Mouse (Mus musculus): ENCODE data around the gene Gipc1. TPM values are rescaled to one million over a fixed set of nuclear protein-coding genes. Genes with fewer than 3 reads are reported as not detected.

Gipc1 gene
- 10 to 100 TPM; 18.9 to 20.4 TPM for total RNA-seq (2021)
- long read RNA-seq, experiment 1, transcript Gipc1-201 (7 exons, 1,522 nt) = major isoform, 40 of 78 reads
- long read RNA-seq, experiment 1, partial matches to known transcripts = 38 of 78 reads
- long read RNA-seq, experiment 1, other reads (novel, unspliced or antisense) = 0 of 78 reads
- long read RNA-seq, experiment 2, transcript Gipc1-201 (7 exons, 1,522 nt) = major isoform, 42 of 61 reads
- long read RNA-seq, experiment 2, partial matches to known transcripts = 19 of 61 reads
- long read RNA-seq, experiment 2, other reads (novel, unspliced or antisense) = 0 of 61 reads

DNA sequence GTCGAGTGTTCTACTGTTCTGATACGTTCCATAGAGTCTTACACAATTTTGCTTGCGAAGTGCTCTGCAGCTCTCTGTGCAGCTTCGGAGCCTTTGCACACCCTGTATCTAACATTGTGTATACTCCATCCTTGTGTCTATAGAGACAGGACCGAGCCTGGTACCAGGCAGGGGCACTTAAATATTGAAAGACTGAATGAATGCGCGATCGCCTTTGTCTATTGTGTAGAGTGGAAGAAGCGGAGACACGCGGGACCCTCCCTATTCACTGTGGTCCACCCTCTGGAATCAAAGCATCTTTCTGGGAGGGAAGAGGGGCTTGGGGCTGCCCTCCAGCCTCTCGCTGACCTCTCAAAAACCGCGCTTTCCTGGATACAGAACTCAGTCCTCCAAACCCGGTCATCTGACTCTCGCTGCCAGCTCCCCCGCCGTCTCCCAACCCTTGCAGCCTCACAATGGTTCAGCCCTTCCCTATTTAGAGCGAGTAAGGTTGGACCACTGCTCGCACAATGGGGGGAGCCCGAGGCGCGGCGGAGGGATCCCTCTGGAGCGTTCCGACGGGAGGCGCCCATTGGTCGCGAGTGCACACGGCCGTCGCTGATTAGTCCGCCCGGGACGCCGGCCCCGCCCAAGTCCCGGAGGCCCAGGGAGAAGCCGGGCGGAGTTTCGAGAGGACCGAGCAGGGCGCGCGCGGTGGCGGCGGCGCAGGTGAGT is at the start of gene Gipc1:
TSS of gene Gipc1 (plus strand) at position 648 of the 714 bp plus-strand sequence.
- DNase-seq = peak; percentile 97

DNA sequence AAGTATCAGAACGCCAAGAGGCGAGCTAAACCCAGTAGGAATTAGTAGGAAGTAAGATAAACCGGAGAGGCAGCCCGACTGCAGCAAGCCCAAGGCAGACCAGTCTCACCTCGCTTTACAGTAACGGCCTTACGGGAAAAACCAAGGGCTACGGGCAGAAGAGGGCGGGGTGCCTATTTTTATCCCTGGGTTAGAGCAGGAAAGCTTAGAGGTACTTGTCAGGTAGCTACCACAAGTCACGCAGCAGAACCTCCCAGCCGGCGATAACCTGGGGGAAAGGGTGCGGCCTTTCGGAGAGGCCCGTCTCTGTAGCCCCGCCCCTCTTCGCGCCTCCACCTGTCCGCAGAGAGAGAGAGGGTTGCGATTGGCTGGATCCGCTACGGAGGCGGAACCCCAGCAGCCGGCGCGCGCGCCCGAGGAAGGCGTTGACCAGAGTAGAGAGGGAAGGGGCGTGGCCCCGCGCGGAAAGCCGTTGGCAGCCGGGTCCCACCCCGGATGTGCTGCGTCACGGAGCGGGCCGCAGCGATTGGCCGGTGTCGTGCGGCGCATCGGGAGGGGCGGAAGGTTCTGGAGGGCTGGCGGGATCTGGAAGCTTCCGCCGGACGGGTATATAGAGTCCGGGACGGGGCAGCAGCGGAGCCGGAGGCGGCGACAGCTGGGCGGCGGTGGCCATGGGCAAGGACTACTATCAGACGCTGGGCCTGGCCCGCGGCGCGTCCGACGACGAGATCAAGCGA is 44.6 kb upstream of the Gipc1 start, which contains the start of the genes Tecr and Dnajb1:
TSS of gene Tecr (minus strand) at position 311 of the 737 bp plus-strand sequence.
TSS of gene Dnajb1 (plus strand) at position 533 of the 737 bp plus-strand sequence.
- DNase-seq = peak; percentile 100

DNA sequence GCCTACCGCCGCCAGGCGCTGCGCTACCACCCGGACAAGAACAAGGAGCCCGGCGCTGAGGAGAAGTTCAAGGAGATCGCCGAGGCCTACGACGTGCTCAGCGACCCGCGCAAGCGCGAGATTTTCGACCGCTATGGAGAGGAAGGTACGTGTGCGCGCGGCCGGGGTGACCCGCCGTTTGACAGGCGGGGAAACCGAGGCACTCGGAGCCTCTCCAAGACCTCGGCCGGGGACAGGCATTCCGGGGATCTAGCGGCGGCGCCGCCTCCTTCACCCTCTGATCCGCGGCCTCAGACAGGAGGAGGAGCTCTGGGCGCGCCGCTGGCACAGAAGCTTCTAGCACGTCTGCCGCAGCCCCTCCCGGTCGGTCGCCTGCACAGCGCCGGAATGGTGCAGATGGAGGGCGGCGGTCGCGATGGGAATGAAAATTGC is 44.1 kb upstream of the Gipc1 start:
- DNase-seq = peak; percentile 81

DNA sequence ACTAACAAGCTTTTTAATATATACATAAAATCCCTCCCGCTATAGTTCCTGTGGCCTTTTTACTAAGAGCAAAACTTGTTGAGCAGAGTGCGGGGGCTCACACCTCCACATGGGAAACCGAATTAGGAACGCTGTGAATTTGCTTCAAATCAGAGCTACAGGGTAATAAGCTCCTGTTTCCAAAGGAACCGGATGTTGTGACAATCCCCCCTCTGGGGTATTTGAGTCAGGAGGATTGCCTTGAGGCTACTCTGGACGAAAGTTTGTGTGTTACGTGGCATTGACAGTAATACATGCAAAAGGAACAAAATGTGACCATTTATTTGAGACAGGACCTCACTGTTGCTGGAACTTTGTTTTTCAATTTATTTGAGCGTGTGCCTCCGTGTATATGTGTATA is 43.4 kb upstream of the Gipc1 start:
- DNase-seq = no peak

DNA sequence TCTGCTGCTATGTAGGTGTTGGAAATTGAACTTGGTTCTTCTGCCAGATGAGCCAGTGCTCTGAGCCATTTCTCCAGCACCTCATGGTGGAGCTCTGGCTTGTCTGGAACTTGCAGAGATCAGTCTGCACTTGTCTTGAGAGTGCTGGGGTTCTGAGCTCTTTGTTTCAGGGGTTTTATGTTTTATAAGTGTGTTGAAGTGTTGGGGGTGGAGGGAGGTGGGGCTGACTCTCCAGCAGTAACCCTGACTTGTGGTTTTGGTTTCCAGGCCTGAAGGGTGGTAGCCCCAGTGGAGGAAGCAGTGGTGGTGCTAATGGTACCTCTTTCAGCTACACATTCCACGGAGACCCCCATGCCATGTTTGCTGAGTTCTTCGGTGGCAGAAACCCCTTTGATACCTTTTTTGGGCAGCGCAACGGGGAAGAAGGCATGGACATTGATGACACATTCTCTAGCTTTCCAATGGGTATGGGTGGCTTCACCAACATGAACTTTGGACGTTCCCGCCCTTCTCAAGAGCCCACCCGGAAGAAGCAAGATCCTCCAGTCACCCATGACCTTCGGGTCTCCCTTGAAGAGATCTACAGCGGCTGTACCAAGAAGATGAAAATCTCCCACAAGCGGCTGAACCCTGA is 42.8 kb upstream of the Gipc1 start:
- DNase-seq = no peak

DNA sequence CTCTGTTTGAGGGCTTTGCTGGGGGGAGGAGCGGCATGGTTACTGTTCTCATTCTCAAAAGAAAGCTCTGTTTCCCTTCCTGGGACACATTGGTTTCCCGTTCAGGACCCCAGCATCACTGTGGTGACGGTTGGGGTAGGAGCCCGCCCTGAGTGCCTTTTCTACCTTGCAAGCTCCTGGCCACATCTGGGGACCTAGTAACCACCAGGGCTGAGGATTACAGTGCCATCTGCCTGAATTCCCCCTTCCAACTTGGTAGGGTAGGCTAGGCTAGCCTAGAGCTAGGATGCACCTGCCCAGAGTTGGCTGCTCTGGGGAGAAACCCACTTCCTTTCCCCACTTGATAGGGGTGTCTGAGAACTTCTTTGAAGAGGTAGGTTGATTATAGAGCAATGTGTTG is 40.6 kb upstream of the Gipc1 start:
- DNase-seq = no peak

DNA sequence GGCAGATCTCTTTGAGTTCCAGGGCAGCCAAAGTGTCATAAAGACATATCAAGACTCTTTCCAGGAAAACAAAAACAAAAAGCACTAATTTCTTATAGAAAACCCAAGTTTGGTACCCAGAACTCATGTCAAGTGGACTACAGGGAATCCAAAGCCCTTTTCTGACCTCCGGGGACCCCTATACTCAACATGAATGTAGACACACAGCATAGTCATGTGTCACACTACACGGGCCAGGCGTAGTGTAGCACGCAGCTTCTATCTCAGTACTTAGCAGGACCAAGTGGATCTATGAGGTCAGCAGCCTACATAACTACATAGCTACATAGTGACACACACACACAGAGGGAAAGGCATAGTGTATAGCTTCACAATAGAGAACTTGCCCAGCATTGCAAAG is 38.8 kb upstream of the Gipc1 start:
- no peak for DNase-seq

DNA sequence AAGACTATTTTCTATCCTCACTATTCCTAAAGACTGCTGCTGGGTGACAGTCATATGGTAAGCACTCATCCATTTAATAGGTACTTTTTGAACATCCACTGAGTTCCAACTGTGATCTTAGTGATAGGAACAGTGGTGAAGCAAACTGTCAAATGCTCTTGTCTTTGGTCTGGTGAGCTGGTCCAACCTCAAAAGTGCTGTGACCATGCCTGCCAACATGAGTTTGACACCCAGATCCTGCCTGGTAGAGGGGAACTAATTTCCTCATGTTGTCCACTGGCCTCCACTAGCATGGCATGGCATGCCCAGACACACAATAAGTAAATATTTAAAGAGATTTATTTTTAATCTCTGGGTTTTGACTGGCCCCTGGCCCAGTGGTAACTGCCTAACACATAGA is 35.9 kb upstream of the Gipc1 start:
- DNase-seq = no peak

DNA sequence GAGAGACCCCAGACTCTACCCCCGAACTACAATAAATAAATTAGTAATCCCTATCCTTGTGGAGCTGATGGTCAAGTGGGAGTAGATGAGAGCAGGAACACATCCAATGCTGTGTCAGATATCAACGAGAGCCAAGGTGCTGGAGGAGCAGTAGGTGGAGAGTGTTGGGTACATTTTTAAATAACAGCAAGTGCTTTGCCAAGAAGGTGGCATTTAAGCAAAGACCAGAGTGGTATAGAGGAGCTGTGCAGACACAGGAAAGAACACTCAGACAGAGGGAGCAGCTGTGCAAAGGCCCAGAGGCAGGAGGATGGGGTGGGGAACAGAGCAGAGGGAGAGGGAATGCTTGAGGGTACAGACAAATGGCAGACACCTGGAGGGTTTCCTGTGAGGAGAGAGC is 35.4 kb upstream of the Gipc1 start:
- no peak for DNase-seq

DNA sequence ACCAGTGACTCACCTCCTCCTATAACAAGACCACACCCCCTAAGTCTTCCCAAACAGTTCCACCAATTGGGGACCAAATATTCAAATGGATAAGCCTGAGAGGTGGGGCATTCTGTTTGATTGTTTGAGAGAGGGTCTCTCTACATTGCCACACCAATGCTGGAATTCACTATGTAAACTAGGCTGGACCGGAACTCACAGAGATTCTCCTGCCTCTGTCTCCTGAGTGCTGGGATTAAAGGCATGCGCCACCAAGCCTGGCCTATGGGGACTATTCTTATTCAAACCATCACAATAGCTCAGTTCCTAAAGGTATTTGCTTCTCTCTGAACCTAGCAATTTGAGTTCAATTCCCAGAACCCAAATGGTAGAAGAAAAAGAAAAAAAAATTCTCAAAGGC is 33.9 kb upstream of the Gipc1 start:
- no peak for DNase-seq

DNA sequence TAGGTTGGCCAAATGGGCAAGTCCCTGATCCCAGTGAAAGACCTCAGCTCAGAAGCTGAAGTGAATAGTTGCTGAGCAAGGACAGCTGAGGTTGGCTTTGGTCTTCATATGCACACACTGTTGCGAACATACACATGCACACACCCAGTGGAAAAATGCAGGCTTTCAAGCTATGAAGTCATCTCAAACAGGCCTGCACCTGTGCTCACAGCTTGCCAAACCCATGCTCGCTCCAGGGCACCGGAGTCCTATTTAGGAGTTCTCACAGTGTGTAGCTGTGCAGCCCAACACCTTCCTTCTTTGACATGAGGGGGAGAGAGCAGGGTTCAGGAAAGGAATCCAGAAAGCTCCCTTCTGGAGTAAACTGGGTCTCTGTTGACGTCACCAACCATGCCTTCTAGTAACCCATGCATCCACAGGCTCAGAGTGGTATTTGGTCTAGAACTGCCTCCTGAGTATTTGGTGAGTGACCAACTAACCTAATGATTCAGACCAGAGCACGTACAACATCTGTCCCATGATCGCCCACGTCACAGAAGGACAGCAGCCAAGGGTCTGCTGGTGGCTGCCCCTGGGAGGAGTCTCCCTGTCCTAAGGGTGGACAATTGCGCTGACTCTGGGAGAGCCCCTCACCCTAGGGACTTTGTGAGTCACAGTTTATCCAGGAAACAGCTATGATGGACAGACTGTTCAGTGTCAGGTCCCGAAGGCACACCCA is 32.8 kb upstream of the Gipc1 start:
- no peak for DNase-seq

DNA sequence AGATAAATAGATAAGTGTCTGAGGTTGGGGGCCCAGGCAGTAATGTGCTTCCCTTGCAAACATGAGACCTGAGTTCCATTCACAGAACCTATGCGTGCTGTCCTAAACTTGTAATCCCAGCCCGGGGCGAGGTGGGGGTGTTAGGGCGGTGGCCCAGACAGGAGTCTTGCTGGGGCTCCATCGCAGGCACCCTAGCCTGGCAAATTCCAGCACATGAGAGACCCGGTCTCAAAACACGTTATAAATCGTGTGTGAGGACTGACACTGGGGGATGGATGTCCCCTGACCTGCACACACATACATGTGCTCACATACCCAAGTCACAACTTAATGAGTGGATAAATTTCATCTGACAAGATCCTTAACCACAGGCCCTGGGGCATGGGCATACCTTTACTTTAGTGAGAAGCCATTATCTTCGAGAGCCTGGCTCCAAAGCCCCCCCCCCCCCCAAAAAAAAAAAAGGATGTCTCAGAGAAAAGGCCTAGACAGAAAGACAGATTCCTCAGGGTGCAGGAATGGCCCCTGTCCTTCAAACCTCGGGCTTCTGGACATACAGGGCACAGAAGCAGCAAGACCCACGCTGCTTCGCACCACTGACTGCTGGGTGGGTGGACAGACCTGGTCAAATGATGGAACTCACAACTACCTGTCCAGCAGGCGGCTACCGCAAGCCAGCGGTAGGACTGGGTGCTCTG is 30.6 kb upstream of the Gipc1 start:
- no peak for DNase-seq

DNA sequence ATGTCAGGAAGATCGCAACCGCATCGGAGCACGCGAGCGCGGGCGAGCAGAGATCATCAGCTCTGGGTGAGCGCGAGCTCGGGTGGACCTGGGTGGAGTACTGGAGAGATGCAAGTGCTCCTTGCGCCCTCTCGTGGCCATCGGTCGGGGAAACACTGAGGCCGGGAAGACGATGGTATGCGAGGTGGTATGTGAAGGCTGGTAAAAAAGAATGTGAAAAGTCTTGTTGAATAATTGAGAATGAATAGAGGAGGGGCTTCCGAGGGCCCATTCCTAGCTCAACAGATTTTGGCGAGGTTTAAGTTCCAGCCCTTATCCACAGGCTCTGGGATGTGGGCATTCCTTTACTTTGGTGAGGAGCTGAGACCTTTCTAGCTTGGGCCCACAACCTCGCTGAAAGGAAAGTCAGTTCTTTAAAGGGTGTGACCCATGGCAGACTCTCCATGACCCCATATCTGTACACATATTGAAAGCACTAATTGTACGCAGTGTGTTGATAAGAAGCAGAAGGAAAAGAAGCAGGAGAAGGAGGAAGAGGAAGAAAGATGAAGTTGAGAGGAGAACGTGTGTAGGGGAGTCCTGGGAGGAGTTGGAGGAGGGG is 30.0 kb upstream of the Gipc1 start:
- peak; percentile 65 for DNase-seq

DNA sequence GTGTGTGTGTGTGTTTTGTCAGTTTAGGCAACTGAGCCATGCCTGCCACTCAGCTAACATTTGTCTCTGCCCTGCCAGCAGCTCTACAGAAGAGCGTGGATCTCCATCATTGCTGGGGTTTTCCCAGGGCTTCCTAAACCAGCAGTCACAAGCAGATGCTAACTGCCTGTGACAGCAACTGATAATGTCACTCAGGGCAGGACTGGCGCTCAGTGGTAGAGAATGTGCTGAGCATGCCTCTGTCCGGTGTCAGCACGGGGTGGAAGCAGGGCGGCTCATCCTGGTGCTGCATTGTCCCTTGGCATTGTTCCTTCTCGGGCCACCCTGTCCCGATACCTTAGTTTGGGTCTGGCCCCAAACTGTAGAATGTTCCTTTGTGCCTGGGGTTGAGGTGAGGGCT is 28.9 kb upstream of the Gipc1 start:
- DNase-seq = no peak

DNA sequence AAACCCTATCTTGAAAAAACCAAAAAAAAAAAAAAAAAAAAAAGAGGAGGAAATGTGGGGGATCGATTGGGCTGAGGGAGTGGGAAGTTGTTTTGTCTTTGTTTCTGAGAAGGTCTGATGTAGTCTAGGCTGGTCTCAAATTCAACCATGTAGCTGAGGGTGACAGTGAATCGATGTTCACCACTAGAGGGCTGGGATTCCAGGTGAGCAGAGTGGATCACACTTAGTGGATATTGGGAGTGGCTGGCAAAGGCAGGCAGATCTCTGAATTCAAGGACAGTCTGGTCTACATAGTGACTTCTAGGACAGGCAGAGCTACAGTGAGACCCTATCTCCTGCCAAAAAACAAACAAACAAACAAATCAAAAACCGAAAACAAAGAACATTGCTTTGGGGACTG is 27.7 kb upstream of the Gipc1 start:
- no peak for DNase-seq

DNA sequence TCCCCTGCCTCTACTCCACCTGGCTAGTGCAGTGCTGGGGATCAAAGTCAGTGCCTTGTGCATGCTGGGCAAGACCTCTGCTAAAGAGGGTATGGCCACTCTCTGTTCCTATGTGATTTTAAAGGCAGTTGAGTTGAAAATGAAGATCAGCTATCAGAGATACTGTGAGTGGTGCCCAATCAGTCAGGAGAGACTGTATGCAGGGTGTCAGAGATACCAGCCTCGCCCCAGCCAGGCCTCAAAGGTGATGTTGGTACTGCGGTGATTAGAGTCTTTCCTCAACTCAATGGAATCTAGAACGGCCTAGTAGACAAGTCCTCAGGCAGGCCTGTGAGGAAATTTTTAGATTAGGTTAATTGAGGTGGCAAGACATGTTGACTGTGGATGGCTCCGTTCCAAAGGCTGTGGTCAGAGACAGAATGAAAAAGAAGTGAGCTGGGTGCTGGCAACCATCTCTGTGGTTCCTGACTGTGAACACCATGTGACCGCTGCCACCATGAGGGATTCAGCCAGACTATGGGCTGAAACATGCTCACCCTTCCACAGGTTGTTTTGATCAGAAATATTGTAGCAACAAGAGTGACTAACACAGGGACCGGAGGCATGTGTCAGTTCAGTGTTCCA is 26.7 kb upstream of the Gipc1 start:
- DNase-seq = no peak

DNA sequence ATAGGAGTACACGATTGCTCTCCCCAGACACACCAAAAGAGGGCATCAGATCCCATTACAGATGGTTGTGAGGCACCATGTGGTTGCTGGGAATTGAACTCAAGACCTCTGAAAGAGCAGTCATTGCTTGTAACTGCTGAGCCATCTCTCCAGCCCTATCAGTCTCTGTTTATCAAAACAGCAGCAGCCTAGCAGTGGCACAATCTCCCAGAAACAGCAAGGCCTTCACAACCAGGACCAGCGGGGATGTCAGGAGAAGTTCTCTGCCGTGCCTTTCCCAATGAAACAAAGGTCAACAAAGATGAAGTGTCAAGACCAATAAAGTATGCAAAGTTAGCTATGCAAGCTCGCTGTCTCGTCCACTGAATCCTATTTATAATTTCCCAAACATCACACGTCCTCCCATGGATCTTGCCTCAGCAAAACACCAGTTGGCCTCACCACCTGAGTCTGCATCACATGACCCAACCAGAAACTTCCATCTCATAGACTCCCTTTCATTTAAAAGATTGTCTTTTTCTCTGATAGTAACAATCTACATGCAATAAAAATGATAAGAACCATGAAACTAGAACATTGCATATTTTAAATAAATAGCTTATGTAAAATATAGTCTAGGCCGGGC is 20.3 kb upstream of the Gipc1 start:
- DNase-seq = no peak

DNA sequence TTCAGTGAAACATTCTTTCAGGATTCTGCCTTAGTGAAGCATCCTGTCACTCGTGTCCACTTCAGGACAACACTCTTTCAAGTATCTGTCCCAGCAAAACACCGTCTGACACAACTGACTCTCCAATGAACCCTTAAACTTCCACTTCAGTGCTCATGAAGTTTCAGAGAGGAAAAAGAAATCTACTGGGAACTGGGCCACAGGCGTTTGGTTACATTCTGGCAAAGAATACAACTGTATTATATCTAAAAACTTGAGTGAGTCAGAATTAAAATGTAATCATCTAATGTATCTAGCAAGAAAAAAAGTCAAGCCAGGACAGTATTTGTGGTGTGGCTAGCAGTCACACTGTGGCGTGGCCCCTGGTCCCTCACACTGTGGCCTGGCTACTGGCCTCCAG is 13.6 kb upstream of the Gipc1 start:
- no peak for DNase-seq

DNA sequence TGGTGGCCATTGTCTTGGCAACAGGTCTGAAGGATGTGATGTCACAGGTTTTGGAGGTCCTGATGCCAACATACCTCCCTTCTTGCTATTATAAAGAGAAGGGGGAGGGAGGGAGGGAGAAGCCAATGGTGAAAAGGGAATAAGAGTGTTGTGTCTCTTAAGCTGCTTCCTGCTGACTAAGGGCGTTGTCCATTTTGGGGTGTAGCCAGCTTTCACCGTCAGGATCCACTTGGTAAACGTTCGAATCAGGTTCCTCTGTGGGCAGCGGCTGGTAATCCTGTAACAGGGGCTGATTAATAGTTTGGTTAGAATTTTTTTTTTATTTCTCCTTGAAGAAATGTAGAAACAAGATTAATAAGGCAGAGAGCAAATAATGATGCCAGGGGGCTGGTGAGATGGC is 12.8 kb upstream of the Gipc1 start:
- no peak for DNase-seq

DNA sequence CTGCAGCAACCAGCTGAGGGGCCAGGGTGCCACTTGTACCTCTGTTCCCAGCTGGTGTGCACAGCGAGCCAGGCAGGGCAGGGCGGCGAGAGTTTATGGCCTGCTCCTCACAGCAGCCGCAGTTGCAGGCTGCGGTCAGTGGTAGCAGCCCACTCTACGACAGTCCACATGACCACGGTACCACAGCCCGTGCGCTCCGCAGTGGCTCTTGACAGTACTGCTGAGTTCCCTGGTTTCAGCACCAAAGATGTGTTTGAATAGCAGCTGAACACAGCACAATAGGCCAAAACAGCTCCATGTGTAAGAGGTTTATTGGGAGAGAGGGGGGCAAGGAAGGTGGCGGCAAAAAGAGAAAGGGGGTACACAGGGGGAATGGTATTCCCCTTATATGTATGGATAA is 5.0 kb upstream of the Gipc1 start:
- DNase-seq = no peak

Data from gastrocnemius, postnatal 25 days (tissue).